Mouse (Mus musculus): Measurements from ENCODE around the gene Gm48552.

Gm48552 gene

GRCm38 (mm10) chr10:81433541-81434289 is 44.9 kb downstream of the Gm48552 start:
- DNase-seq = peak; percentile 80 to 81

- peak in 1 of 2 experiments; percentile 21 for DNase-seq
These were observed 45.8 kb downstream of the Gm48552 start for GRCm38 (mm10) chr10:81434361-81435263.

- DNase-seq = peak; percentile 83 to 87
These were observed 46.6 kb downstream of the Gm48552 start for GRCm38 (mm10) chr10:81435436-81435835.

Data from lung, adult 18-20 months (tissue).